Mouse (Mus musculus) heart, postnatal 25 days (tissue): ENCODE measurements around the gene Jak2. TPM values are rescaled to one million over a fixed set of nuclear protein-coding genes. Genes with fewer than 3 reads are reported as not detected.

ENCODE experiments used
- DNase-seq: peaks from one replicate; pipeline ENCODE4 v3.0.0; 2022; ENCODE audit warnings: low spot score
- intact Hi-C: fragments of 180-260 bp; cut with DNase I; formaldehyde crosslinking; loops from one replicate; pipeline ENCODE4 v1.15.1; 2025
- total RNA-seq, 2 experiments: library from RNA; stranded (reverse); gene quantifications; 2 replicates each; pipeline ENCODE4 v1.2.3; 2021

Jak2 gene
- total RNA-seq = 10 to 100 TPM; 16.6 to 17.7 TPM

- intact Hi-C loops = loop anchor here (5.0 kb wide), 6 partner anchors 111 to 474 kb away; partner anchors contain the start of genes Ak3, Cdc37l1 and Rcl1
Observed at GRCm38 (mm10) chr19:29251191-29251957, at the start of gene Jak2. Gene Jak2 (plus strand): TSS chr19:29251828.

GRCm38 (mm10) chr19:29203337-29203736, 48.3 kb upstream of the Jak2 start:
- no peak for DNase-seq
- intact Hi-C loops = loop anchor here (5.0 kb wide), 1 partner anchor 44 kb away; no protein-coding TSS in a partner anchor

More at GRCm38 (mm10) chr19:29251191-29251957, at the start of gene Jak2:
- DNase-seq = peak; percentile 90

- intact Hi-C loops = loop anchor here (5.0 kb wide), 1 partner anchor 43 kb away; no protein-coding TSS in a partner anchor
- no peak for DNase-seq
Observed at GRCm38 (mm10) chr19:29204583-29204982, 47.0 kb upstream of the Jak2 start.

- DNase-seq = no peak
- intact Hi-C loops = no loop called here
Observed at GRCm38 (mm10) chr19:29205267-29205666, 46.4 kb upstream of the Jak2 start.

DNA sequence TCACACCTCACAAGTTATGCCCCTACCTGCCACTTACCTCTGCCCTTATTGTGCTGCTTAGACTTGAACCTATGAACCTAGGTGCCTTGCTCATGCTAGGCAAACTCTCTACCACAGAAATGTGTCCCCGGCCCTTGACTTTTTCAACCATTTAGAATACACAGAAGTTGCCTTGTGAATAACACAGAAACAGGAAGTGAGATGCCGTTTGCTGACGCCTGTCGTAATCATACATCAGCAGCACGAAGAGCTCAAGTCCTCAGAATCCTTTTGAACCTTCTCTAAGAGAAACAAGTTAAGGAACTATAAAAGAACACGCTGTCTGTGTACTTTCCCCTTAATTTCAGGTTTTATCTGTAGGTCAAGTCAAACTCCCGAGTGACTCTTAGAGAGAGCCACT, 41.7 kb upstream of the Jak2 start:
- DNase-seq = no peak
- intact Hi-C loops = no loop called here

- no peak for DNase-seq
- intact Hi-C loops = no loop called here
Observed at GRCm38 (mm10) chr19:29210319-29210718, 41.3 kb upstream of the Jak2 start.

GRCm38 (mm10) chr19:29215811-29216509, 35.7 kb upstream of the Jak2 start:
- intact Hi-C loops = no loop called here
- DNase-seq = no peak

DNA sequence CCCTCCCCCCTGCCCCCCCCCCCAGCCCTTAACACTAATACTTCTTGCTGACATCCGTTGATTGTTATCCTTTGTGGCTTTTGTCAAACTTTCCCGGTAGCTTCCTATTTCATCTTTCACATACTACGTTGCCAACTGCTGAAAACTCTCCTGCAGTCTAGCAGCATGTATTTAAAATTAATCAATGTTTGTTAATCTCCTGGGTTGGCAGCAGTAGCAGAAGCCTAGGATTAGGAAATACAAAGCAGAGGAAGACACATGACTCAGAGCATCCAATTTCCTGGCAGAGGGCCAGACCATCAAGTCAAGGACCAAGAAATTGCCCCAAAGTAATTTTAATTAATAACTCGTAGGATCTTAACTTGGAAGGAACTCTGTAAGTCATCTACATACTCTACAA, 29.8 kb upstream of the Jak2 start:
- intact Hi-C loops = no loop called here
- no peak for DNase-seq

DNA sequence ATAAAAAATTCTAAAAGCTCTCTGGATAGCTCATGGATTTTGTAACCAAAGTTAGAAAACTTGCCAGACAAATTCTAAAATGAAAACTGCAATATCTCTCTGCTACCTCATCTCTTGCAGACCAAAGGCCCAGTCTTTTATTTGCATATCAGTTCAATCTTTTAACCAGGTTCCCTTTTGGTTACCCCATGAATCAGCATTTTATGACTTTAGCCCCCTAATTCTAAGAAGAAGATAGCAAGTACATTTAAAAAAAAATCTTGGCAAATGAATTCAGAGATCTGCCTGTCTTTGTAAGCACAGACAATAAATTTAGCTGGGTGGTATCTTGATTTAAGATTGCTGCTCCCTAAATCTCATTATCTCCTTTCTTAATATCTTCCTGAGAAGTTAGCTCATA, 26.7 kb upstream of the Jak2 start:
- no peak for DNase-seq
- intact Hi-C loops = no loop called here

GRCm38 (mm10) chr19:29226996-29227395, 24.6 kb upstream of the Jak2 start:
- no peak for DNase-seq
- intact Hi-C loops = no loop called here

DNA sequence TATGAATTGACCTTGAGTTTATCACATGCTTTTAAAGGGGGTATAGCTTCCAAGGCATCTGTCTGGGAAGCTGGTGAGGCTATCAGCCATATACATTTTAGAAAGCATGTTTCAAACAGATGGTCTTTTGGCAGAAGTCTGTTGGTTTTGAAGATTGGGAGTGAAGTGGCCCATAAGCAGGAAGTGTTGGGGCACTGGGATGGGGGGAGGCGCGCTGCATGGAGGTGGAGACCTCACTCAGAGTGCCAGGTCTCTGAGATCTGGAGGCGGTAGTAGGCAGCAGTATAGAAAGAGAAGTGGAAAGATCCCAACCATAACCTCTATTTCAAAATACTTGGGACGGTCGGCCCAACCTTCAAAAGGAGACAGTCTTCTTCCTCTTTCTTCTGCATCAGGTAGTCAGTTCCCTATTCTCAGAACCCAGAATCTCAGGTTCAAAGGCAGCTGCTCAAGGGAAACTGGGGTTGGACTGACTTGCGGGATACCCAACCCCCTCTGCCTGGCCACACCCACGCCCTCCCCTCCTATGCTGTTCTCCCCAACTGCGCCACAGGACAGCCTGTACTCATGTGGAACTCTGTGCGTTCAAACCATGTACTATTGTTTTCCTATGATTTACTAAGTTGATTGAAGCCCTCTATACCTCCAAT, 23.6 kb upstream of the Jak2 start:
- no peak for DNase-seq
- intact Hi-C loops = no loop called here

- DNase-seq = no peak
- intact Hi-C loops = no loop called here
Observed at GRCm38 (mm10) chr19:29228989-29229388, 22.6 kb upstream of the Jak2 start.

GRCm38 (mm10) chr19:29232738-29233137, 18.9 kb upstream of the Jak2 start:
- intact Hi-C loops = no loop called here
- DNase-seq = no peak

- intact Hi-C loops = no loop called here
- DNase-seq = no peak
Observed at GRCm38 (mm10) chr19:29236658-29237385, 14.8 kb upstream of the Jak2 start.

DNA sequence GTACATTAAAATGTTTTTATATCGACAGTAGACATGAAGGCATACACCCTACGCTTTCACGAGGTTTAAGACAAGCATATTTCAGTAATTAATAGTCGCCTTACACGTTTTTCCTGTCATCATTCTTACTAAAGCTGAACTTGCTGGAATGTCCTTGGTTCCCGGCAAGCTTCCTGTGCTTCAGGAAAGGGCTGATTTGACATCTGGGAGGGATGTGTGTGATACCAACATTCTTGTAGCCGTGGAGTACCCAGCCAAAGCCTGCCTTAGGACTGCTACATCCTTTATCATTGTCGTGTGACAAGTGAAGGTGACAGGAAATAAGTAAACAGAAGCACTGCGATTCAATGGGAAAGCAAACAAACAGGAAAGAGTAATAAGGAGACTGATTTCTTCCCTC, 13.5 kb upstream of the Jak2 start:
- intact Hi-C loops = no loop called here
- no peak for DNase-seq

DNA sequence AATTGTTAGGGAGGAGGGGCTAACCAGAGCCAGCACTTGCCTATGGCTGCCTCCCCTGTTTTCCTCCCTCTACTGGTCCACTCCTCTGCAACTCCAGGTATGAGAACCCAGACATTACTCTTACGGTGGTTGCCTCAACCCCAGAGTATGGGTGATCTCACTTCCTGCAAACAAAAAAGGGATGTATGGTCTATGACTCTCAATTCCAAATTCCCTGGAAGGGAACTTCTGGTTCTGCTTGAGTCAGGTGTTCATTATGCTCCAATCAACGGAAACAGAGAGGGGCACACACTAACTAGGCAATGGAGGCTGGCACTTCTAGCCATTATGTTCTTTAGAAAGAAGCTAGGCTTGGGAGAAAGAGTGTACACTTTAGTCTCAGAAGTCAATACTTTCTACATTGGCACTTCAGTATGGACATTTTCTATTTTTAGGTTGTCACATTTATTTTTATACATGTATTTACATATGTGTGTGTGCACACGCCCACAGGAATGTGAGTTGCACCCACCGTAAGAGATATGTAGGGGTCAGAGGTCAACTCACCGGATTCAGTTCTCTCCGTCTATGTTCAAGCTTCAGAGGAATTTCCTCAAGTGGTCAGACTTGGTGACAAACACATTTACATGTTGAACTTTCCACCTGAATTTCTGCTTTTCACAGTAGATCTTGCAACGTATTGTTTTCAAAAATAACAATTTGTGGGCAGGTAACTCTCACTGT, 12.0 kb upstream of the Jak2 start:
- DNase-seq = no peak
- intact Hi-C loops = no loop called here

- intact Hi-C loops = no loop called here
- DNase-seq = no peak
Observed at GRCm38 (mm10) chr19:29240676-29241075, 11.0 kb upstream of the Jak2 start.

DNA sequence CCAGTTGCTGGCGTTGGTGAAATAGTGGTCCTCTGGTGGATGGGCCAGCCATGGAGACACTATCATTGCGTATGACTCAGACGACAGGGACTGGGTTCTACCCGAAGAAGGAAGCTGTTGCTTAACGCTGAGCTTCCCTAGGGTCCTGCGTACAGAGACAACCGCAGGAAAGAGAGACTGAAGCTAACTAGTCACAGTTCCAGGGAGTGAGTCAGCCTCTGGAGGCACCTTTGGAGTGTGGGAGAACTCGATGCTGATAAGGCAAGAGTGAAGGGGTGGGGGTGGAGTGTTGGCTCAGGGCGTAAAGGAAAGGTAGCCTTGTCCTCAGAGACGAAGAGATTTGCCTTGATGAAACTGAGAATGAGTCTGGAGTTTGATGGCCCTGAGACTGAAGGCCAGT, 10.0 kb upstream of the Jak2 start:
- DNase-seq = no peak

GRCm38 (mm10) chr19:29249933-29250332, 1.7 kb upstream of the Jak2 start:
- intact Hi-C loops = loop anchor here (5.0 kb wide), 7 partner anchors 48 to 473 kb away; partner anchors contain the start of genes Ak3, Cdc37l1 and Rcl1
- no peak for DNase-seq

More for the DNA sequence above, 10.0 kb upstream of the Jak2 start:
- intact Hi-C loops = no loop called here
